Mouse (Mus musculus) embryonic fibroblast, embryonic 13.5 days (primary cell): ENCODE measurements around the gene Mrpl20. TPM values are rescaled to one million over a fixed set of nuclear protein-coding genes. Genes with fewer than 3 reads are reported as not detected.

Experiments used
- H3K27ac ChIP-seq: 2 replicates; pipeline ENCODE4 v1.5.1; 2012; ENCODE audit warnings: low read length, control low read depth, inconsistent platforms; ENCODE audit not compliant: insufficient read depth
- H3K4me1 ChIP-seq: 2 replicates; pipeline ENCODE4 v1.6.1; 2011; ENCODE audit warnings: low read length; ENCODE audit not compliant: control insufficient read depth, insufficient read depth
- H3K4me3 ChIP-seq: 2 replicates; pipeline ENCODE4 v1.5.1; 2011; ENCODE audit warnings: mild to moderate bottlenecking, control low read depth, low read length; ENCODE audit not compliant: insufficient read depth
- CTCF ChIP-seq: IDR thresholded peaks from 2 replicates; pipeline ENCODE4 v1.5.1; 2011; ENCODE audit warnings: mild to moderate bottlenecking, control low read depth, low read length, moderate library complexity, borderline replicate concordance; ENCODE audit not compliant: insufficient read depth
- POLR2A ChIP-seq: IDR thresholded peaks from 2 replicates; pipeline ENCODE4 v1.6.1; 2011; ENCODE audit warnings: low read depth, mild to moderate bottlenecking, control low read depth, low read length, moderate library complexity
- polyA plus RNA-seq: library from polyadenylated mRNA; stranded (reverse); fragments of >200 nt; gene quantifications from 2 replicates; pipeline ENCODE4 v1.2.4, GENCODE M21; 2011; ENCODE audit warnings: low read depth; ENCODE audit not compliant: missing spikeins, insufficient read length

Gene Mrpl20
- polyA plus RNA-seq, 1 experiment, result 129 TPM

DNA sequence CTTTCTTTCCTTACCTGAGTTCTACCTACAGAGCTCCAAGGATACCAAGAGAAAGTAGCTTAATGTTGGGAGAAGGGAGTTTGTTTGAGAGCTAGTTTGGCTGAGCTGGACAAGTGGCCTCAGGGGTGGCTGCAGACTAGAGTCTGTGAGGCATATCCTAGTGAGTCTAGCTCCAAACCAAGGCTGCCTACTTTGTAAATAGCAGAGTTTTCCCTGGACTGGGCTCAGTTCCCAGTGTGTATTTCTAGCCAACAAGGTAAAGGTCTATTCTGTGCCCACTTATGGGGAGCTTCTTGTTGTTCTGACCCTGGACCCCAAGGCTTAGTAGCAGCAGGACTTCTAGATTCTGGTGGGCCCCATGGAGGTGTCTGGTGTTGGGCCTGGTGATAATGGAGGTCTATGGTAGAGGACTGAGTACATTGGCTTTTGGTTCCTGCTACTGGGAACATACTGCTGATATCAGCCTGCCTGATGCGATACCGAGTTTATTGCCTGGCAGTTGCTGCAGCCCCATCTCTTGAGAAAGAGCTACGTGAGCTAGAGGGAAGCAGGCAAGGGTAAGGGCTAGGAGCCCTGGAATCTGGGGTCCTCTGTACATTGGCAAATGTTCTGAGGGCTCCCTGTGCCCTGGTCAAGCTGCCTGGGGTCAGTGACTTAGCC, 47.2 kb downstream of the Mrpl20 start:
- peaks cover 6% of the 10 kb centered on the region; the same call in 1 of the 2 replicates for H3K4me1 ChIP-seq
- H3K27ac ChIP-seq, result no peak overlapping the region
- no peak overlapping the region for H3K4me3 ChIP-seq
- TF ChIP-seq CTCF, result no peak
- no peak for TF ChIP-seq POLR2A

DNA sequence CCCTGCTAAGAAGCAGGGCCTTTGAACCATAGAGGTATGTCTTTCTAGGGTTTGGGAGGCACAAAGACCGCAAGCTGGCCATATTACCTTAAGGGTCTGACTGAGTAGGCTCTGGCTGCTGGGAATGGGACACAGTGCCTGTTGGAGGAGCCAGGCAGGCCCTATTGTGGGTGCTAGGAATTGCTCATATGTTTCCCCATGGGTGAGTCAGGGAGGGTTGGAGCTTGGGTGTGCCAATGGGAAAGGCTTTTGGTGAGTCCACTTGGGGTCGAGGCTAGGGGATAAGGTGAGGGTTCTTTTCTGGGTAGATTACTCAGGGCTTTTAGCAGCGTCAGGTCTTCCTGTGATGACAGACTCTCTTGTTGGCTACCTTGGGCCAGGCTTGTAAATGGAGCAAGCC, 48.7 kb downstream of the Mrpl20 start:
- Histone ChIP-seq H3K4me3 (no peak overlapping the region), H3K27ac (no peak overlapping the region), H3K4me1 (peaks cover 6% of the 10 kb centered on the region; the same call in 1 of the 2 replicates)
- no peak for TF ChIP-seq POLR2A
- no peak for TF ChIP-seq CTCF

DNA sequence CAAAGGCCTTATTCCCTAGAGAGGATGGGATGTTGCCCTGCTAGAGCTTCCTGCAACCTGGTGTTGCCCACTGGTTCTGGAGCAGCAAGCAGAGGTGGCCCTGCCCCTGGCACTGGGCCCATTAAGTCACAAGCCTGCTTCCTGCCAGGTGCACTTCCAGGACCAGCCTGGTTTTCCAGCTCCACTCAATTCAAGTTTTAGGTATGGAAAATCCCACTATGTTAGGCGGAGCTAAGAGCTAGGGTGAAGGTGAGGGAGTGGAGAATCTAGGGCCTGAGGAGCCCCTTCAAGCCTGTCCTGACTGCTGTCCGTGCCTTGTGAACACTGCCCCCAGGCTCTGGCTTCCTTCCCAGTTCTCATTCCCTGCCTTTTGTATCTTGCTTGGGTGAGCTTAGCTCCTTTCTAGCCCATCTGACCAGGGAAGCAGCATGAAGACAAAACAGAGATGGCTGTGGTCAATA, 49.3 kb downstream of the Mrpl20 start:
- H3K4me1 ChIP-seq, result peaks cover 6% of the 10 kb centered on the region; the same call in 1 of the 2 replicates
- H3K4me3 ChIP-seq, result no peak overlapping the region
- H3K27ac ChIP-seq, result no peak overlapping the region
- TF ChIP-seq POLR2A (no peak), CTCF (no peak)

DNA sequence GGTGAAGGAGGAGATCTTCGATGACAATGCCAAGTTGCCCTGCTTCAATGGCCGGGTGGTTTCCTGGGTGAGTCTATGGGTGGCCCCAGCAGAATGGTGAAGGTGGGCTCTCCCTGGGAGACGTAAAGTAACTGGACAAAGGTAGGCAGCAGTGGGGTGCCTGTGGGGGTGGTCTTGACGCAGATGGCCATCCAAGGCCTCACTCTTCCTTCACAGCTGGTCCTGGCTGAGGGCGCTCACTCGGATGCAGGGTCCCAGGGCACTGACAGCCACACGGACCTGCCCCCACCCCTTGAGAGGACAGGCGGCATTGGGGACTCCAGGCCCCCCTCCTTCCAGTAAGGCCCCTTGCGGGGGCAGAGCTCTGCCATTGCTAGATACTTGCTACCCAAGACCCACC, 50.7 kb downstream of the Mrpl20 start:
- TF ChIP-seq POLR2A, result no peak
- TF ChIP-seq CTCF, result no peak
- no peak overlapping the region for H3K4me3 ChIP-seq
- peaks cover 6% of the 10 kb centered on the region; the same call in 1 of the 2 replicates for H3K4me1 ChIP-seq
- H3K27ac ChIP-seq, result no peak overlapping the region

DNA sequence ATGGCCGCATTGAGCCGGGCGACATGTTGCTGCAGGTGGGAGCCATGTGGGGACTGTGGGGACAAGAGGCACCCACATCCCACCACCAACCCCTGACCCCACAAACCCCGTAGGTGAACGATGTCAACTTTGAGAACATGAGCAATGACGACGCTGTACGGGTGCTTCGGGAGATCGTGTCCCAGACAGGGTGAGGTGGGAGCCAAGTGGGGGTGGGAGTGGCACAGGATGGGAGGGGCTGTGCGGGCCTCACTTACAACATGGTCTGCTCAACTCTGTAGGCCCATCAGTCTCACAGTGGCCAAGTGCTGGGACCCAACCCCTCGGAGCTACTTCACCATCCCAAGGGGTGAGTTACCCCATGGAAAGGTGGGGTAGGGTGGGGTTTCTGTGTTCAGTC, 52.3 kb downstream of the Mrpl20 start:
- no peak overlapping the region for H3K27ac ChIP-seq
- H3K4me3 ChIP-seq, result no peak overlapping the region
- no peak for TF ChIP-seq POLR2A
- TF ChIP-seq CTCF, result no peak
- no peaks in the 10 kb centered on the region; the same call in 1 of the 2 replicates for H3K4me1 ChIP-seq

DNA sequence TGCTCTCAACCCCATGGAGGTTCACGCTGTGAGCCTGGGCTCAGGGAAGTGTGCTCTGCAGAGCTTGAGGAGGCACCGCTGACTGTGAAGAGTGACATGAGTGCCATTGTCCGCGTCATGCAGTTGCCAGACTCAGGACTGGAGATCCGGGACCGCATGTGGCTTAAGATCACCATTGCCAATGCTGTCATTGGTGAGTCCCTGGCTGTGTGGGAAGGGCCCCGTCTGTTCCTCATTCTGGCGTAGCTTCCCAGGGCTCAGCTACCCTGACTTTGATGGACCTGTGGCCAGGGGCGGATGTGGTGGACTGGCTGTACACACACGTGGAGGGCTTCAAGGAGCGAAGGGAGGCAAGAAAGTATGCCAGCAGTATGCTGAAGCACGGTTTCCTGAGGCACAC, 53.4 kb downstream of the Mrpl20 start:
- no peak overlapping the region for H3K27ac ChIP-seq
- no peak overlapping the region for H3K4me3 ChIP-seq
- TF ChIP-seq CTCF (no peak), POLR2A (no peak)
- H3K4me1 ChIP-seq, result no peaks in the 10 kb centered on the region; the same call in 1 of the 2 replicates

DNA sequence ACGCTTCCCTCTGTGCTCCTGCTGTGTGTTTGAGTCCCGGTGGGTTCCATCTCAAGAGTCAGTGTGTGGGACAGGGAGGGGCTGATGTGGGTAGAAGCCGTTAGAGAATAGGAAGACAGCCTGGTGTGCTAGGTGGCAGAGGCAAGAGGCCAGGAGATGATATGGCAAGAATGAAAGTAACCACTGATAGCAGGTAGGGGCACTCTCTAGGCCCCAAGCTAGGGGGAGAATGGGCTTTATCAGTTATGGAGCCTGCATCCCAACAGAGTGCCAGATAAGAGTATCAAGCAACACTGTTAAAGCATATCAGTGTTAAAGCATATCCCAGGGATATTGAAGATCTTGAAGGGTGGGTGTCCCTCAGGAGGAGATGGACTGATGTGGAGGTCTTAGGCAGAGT, 54.2 kb downstream of the Mrpl20 start:
- Histone ChIP-seq H3K4me1 (no peaks in the 10 kb centered on the region; the same call in 1 of the 2 replicates), H3K4me3 (no peak overlapping the region), H3K27ac (no peak overlapping the region)
- no peak for TF ChIP-seq POLR2A
- TF ChIP-seq CTCF, result no peak

DNA sequence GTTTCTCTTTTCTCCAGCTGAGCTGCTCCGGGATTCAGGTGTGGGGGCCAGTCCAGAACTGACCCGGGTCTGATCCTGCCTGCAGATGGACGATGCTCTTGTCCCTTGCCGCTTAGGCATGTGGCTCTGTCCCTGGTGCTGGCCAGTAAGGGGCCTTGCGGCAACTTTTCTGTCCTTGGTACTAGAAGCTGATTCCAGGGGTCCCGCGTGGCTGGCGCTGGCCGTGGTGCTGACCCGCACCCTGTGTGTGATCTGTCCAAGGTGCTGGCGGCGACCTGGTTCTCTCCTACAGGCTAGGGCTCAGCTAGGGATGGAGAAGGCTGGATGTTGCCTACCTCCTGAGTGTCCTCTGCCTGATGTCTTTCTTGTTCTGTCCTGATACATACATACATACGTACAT, 56.6 kb downstream of the Mrpl20 start:
- no peak overlapping the region for H3K27ac ChIP-seq
- H3K4me3 ChIP-seq, result no peak overlapping the region
- H3K4me1 ChIP-seq, result no peaks in the 10 kb centered on the region
- TF ChIP-seq CTCF (no peak), POLR2A (no peak)

Other genes starting within 250 kb of the Mrpl20 start
- 116 and 130 TPM in 2 replicates for gene Nadk, start 240.5 kb upstream of the Mrpl20 start, polyA plus RNA-seq
- gene Slc35e2, start 201.5 kb upstream of the Mrpl20 start, polyA plus RNA-seq, result 11.7 and 13.5 TPM in 2 replicates
- gene Cdk11b, start 178.0 kb upstream of the Mrpl20 start, polyA plus RNA-seq, result 75.2 and 77.0 TPM in 2 replicates
- not detected in 2 replicates for gene Gm10563, start 157.5 kb upstream of the Mrpl20 start, polyA plus RNA-seq
- gene Mmp23, start 149.5 kb upstream of the Mrpl20 start, polyA plus RNA-seq, result 80.7 and 93.1 TPM in 2 replicates
- gene Mib2, start 133.7 kb upstream of the Mrpl20 start, polyA plus RNA-seq, result 17.2 and 21.1 TPM in 2 replicates
- gene Fndc10, start 108.5 kb upstream of the Mrpl20 start, polyA plus RNA-seq, result 11.1 and 16.1 TPM in 2 replicates
- 101 and 104 TPM in 2 replicates for gene Ssu72, start 98.1 kb upstream of the Mrpl20 start, polyA plus RNA-seq
- gene Tmem240, start 68.1 kb upstream of the Mrpl20 start, polyA plus RNA-seq, result 1.0 and 1.2 TPM in 2 replicates
- gene Atad3a, start 41.8 kb upstream of the Mrpl20 start, polyA plus RNA-seq, result 48.8 and 55.2 TPM in 2 replicates
- gene Vwa1, start 28.2 kb upstream of the Mrpl20 start, polyA plus RNA-seq, result 0.67 and 0.77 TPM in 2 replicates
- gene Tmem88b, start 17.0 kb upstream of the Mrpl20 start, polyA plus RNA-seq, result 0.25 and 0.52 TPM in 2 replicates
- gene Ankrd65, start 12.4 kb upstream of the Mrpl20 start, polyA plus RNA-seq, result not detected in 2 replicates
- gene Ccnl2, start 9.6 kb downstream of the Mrpl20 start, polyA plus RNA-seq, result 74.3 and 91.9 TPM in 2 replicates
- gene Aurkaip1, start 28.4 kb downstream of the Mrpl20 start, polyA plus RNA-seq, result 73.1 and 74.4 TPM in 2 replicates
- 441 and 484 TPM in 2 replicates for gene Mxra8, start 36.8 kb downstream of the Mrpl20 start, polyA plus RNA-seq
- 38.5 and 41.4 TPM in 2 replicates for gene Dvl1, start 44.5 kb downstream of the Mrpl20 start, polyA plus RNA-seq
- gene Tas1r3, start 60.5 kb downstream of the Mrpl20 start, polyA plus RNA-seq, result 0.14 TPM in 1 of 2 replicates, not detected in the other
- 17.4 and 21.5 TPM in 2 replicates for gene Cptp, start 66.6 kb downstream of the Mrpl20 start, polyA plus RNA-seq
- gene Ints11, start 66.7 kb downstream of the Mrpl20 start, polyA plus RNA-seq, result 33.2 and 40.0 TPM in 2 replicates
- 23.2 and 27.1 TPM in 2 replicates for gene Pusl1, start 88.9 kb downstream of the Mrpl20 start, polyA plus RNA-seq
- gene Acap3, start 88.9 kb downstream of the Mrpl20 start, polyA plus RNA-seq, result 18.1 and 25.7 TPM in 2 replicates
- 82.9 and 96.0 TPM in 2 replicates for gene Ube2j2, start 141.0 kb downstream of the Mrpl20 start, polyA plus RNA-seq
- 25.2 and 31.0 TPM in 2 replicates for gene C1qtnf12, start 159.4 kb downstream of the Mrpl20 start, polyA plus RNA-seq
- 5.3 and 5.4 TPM in 2 replicates for gene B3galt6, start 189.8 kb downstream of the Mrpl20 start, polyA plus RNA-seq
- 172 and 187 TPM in 2 replicates for gene Sdf4, start 190.0 kb downstream of the Mrpl20 start, polyA plus RNA-seq
- gene Tnfrsf4, start 211.0 kb downstream of the Mrpl20 start, polyA plus RNA-seq, result 1.8 and 2.8 TPM in 2 replicates
- gene Tnfrsf18, start 223.3 kb downstream of the Mrpl20 start, polyA plus RNA-seq, result 1.4 TPM in 1 of 2 replicates, not detected in the other